Mouse (Mus musculus) limb, embryonic 12.5 days (tissue): ENCODE measurements at regions not wholly inside any gene's neighbourhood (a gene's known extent, or its start where the extent isn't known, plus 50 kb on each side); places are given as distances from the start of the nearest gene placed in this dataset.

Experiments
- ATAC-seq: fragments of 200-750 bp; cut with Nextera tagmentation; 2 replicates; pipeline ENCODE4 v1.8.0; 2017; ENCODE audit warnings: low read depth, moderate TSS enrichment; ENCODE audit not compliant: insufficient number of reproducible peaks, insufficient read depth, low FRiP score, low TSS enrichment
- H3K27ac ChIP-seq: fragments of 300-500 bp; sonication (generic); 2 replicates; pipeline ENCODE4 v1.5.1; 2016; ENCODE audit warnings: mild to moderate bottlenecking, moderate library complexity
- H3K27me3 ChIP-seq: fragments of 300-500 bp; sonication (generic); 2 replicates; pipeline ENCODE4 v1.6.1; 2016; ENCODE audit warnings: mild to moderate bottlenecking, moderate library complexity
- H3K36me3 ChIP-seq: fragments of 300-500 bp; sonication (generic); 2 replicates; pipeline ENCODE4 v1.6.1; 2016; ENCODE audit warnings: mild to moderate bottlenecking, moderate library complexity
- H3K4me1 ChIP-seq: fragments of 300-500 bp; sonication (generic); replicated peaks from 2 replicates; pipeline ENCODE4 v1.6.1; 2016
- H3K4me2 ChIP-seq: fragments of 300-500 bp; sonication (generic); 2 replicates; pipeline ENCODE4 v1.6.1; 2016; ENCODE audit warnings: mild to moderate bottlenecking, moderate library complexity
- H3K4me3 ChIP-seq: fragments of 300-500 bp; sonication (generic); replicated peaks from 2 replicates; pipeline ENCODE4 v1.5.1; 2016; ENCODE audit warnings: mild to moderate bottlenecking
- H3K9ac ChIP-seq: fragments of 300-500 bp; sonication (generic); replicated peaks from 2 replicates; pipeline ENCODE4 v1.6.1; 2016; ENCODE audit warnings: mild to moderate bottlenecking, moderate library complexity
- H3K9me3 ChIP-seq: fragments of 300-500 bp; sonication (generic); 2 replicates; pipeline ENCODE4 v1.6.1; 2016; ENCODE audit warnings: mild to moderate bottlenecking, moderate library complexity
- WGBS: fragments of 180-500 bp; shearing (Covaris S2); methylation state at CpG from one replicate; pipeline ENCODE4 v1.1.7; 2016; 5-methylcytosine and 5-hydroxymethylcytosine counted together

GRCm38 (mm10) chr8:74810054-74810453 is 62.9 kb upstream of the Isx start:
- H3K4me1 ChIP-seq, result no peaks in the 10 kb centered on the region
- no peak for ATAC-seq
- no peaks in the 10 kb centered on the region for H3K27me3 ChIP-seq
- no peak overlapping the region for H3K27ac ChIP-seq
- no peak overlapping the region for H3K4me3 ChIP-seq
- WGBS, result 85% methylated on average over 3 of the region's 3 CpGs
- H3K4me2 ChIP-seq, result no peak overlapping the region
- H3K9me3 ChIP-seq, result no peaks in the 10 kb centered on the region
- H3K36me3 ChIP-seq, result no peaks in the 10 kb centered on the region
- no peak overlapping the region for H3K9ac ChIP-seq

- Histone ChIP-seq H3K36me3 (no peaks in the 10 kb centered on the region), H3K9ac (no peak overlapping the region), H3K27me3 (no peaks in the 10 kb centered on the region), H3K4me3 (no peak overlapping the region), H3K9me3 (no peaks in the 10 kb centered on the region), H3K4me2 (no peak overlapping the region), H3K4me1 (no peaks in the 10 kb centered on the region), H3K27ac (no peak overlapping the region)
- no peak for ATAC-seq
- WGBS, result 75% methylated on average over 1 of the region's 1 CpGs
Observed at GRCm38 (mm10) chr8:74818434-74818833, 54.5 kb upstream of the Isx start.

GRCm38 (mm10) chr8:74820716-74821115 is 52.3 kb upstream of the Isx start:
- no peak overlapping the region for H3K9ac ChIP-seq
- H3K36me3 ChIP-seq, result no peaks in the 10 kb centered on the region
- H3K4me2 ChIP-seq, result no peak overlapping the region
- no peaks in the 10 kb centered on the region for H3K27me3 ChIP-seq
- H3K27ac ChIP-seq, result no peak overlapping the region
- ATAC-seq, result no peak
- 42% methylated on average over 3 of the region's 3 CpGs for WGBS
- no peak overlapping the region for H3K4me3 ChIP-seq
- no peaks in the 10 kb centered on the region for H3K4me1 ChIP-seq
- H3K9me3 ChIP-seq, result no peaks in the 10 kb centered on the region

GRCm38 (mm10) chr8:74822288-74822687 is 50.7 kb upstream of the Isx start:
- no peaks in the 10 kb centered on the region for H3K27me3 ChIP-seq
- no peak overlapping the region for H3K4me2 ChIP-seq
- no peak overlapping the region for H3K27ac ChIP-seq
- no peaks in the 10 kb centered on the region for H3K9me3 ChIP-seq
- H3K36me3 ChIP-seq, result no peaks in the 10 kb centered on the region
- no peak for ATAC-seq
- no peaks in the 10 kb centered on the region for H3K4me1 ChIP-seq
- H3K4me3 ChIP-seq, result no peak overlapping the region
- H3K9ac ChIP-seq, result no peak overlapping the region
